Mouse (Mus musculus) layer of hippocampus, adult 9-11 months (tissue): ENCODE data around the gene Ptn.

ENCODE experiments used
- DNase-seq: peaks from one replicate; pipeline ENCODE4 v3.0.0; 2022

Ptn gene

GRCm38 (mm10) chr6:36812666-36813515 is 2.9 kb upstream of the Ptn start:
- no peak for DNase-seq

GRCm38 (mm10) chr6:36810448-36810847 is 428 bp upstream of the Ptn start:
- no peak for DNase-seq

- DNase-seq, result peak; percentile 29
Measured at GRCm38 (mm10) chr6:36809311-36809726, 701 bp downstream of the Ptn start.

GRCm38 (mm10) chr6:36808306-36809058 is 1.5 kb downstream of the Ptn start:
- no peak for DNase-seq

- DNase-seq, result no peak
Measured at GRCm38 (mm10) chr6:36806906-36807305, 3.1 kb downstream of the Ptn start.

GRCm38 (mm10) chr6:36800309-36800946 is 9.6 kb downstream of the Ptn start:
- DNase-seq, result no peak

- peak; percentile 64 for DNase-seq
Measured at GRCm38 (mm10) chr6:36797066-36797655, 12.9 kb downstream of the Ptn start.

- no peak for DNase-seq
Measured at GRCm38 (mm10) chr6:36794535-36794934, 15.5 kb downstream of the Ptn start.

GRCm38 (mm10) chr6:36793775-36794174 is 16.2 kb downstream of the Ptn start:
- DNase-seq, result no peak

- no peak for DNase-seq
Measured at GRCm38 (mm10) chr6:36789261-36789660, 20.8 kb downstream of the Ptn start.

- DNase-seq, result no peak
Measured at GRCm38 (mm10) chr6:36788576-36789191, 21.3 kb downstream of the Ptn start.

- peak; percentile 48 for DNase-seq
Measured at GRCm38 (mm10) chr6:36784682-36785208, 25.3 kb downstream of the Ptn start.

- DNase-seq, result no peak
Measured at GRCm38 (mm10) chr6:36782481-36782880, 27.5 kb downstream of the Ptn start.

- no peak for DNase-seq
Measured at GRCm38 (mm10) chr6:36777567-36778337, 32.3 kb downstream of the Ptn start.

- DNase-seq, result no peak
Measured at GRCm38 (mm10) chr6:36777039-36777438, 33.0 kb downstream of the Ptn start.

GRCm38 (mm10) chr6:36775647-36776360 is 34.2 kb downstream of the Ptn start:
- DNase-seq, result no peak

GRCm38 (mm10) chr6:36772541-36772940 is 37.5 kb downstream of the Ptn start:
- no peak for DNase-seq

GRCm38 (mm10) chr6:36769012-36769411 is 41.0 kb downstream of the Ptn start:
- DNase-seq, result no peak

GRCm38 (mm10) chr6:36766941-36767340 is 43.1 kb downstream of the Ptn start:
- no peak for DNase-seq

- peak; percentile 41 for DNase-seq
Measured at GRCm38 (mm10) chr6:36755001-36755885, 54.8 kb downstream of the Ptn start.
